Mouse (Mus musculus) forebrain, embryonic 10.5 days (tissue): Measurements from ENCODE around the gene Map3k6. TPM values are rescaled to one million over a fixed set of nuclear protein-coding genes. Genes with fewer than 3 reads are reported as not detected.

ENCODE experiments used
- DNase-seq: peaks from one replicate; pipeline ENCODE4 v3.0.0-alpha.2; 2017; ENCODE audit warnings: low spot score; ENCODE audit errors: extremely low spot score
- H3K27ac ChIP-seq: fragments of 300-500 bp; sonication (generic); 2 replicates; pipeline ENCODE4 v1.5.1; 2016; ENCODE audit warnings: mild to moderate bottlenecking
- H3K27me3 ChIP-seq: fragments of 300-500 bp; sonication (generic); 2 replicates; pipeline ENCODE4 v1.6.1; 2016; ENCODE audit warnings: mild to moderate bottlenecking; ENCODE audit not compliant: poor library complexity, severe bottlenecking
- H3K36me3 ChIP-seq: fragments of 300-500 bp; sonication (generic); replicated peaks from 2 replicates; pipeline ENCODE4 v1.6.1; 2016; ENCODE audit warnings: mild to moderate bottlenecking, moderate library complexity
- H3K4me1 ChIP-seq: fragments of 300-500 bp; sonication (generic); 2 replicates; pipeline ENCODE4 v1.6.1; 2016
- H3K4me3 ChIP-seq: fragments of 300-500 bp; sonication (generic); 2 replicates; pipeline ENCODE4 v1.5.1; 2016; ENCODE audit warnings: mild to moderate bottlenecking, moderate library complexity
- H3K9me3 ChIP-seq: fragments of 300-500 bp; sonication (generic); 2 replicates; pipeline ENCODE4 v1.6.1; 2016; ENCODE audit warnings: mild to moderate bottlenecking, moderate library complexity
- WGBS: fragments of 180-500 bp; shearing (Covaris S2); methylation state at CpG from one replicate; pipeline ENCODE4 v1.1.7; 2016; 5-methylcytosine and 5-hydroxymethylcytosine counted together
- polyA plus RNA-seq: library from polyadenylated mRNA; unstranded; fragments of >200 nt; fragmentation: Nextera tagmentation; extraction: Ambion mirVana; gene quantifications from 2 replicates; pipeline ENCODE4 v1.2.1, GENCODE M21; 2016

Map3k6 gene
- polyA plus RNA-seq, result 1.7 and 1.8 TPM in 2 replicates

GRCm38 (mm10) chr4:133240490-133240921, at the start of gene Map3k6:
Gene Map3k6 (plus strand): TSS chr4:133240818.
- 4% methylated on average over 16 of the region's 16 CpGs for WGBS
- Histone ChIP-seq H3K9me3 (no peaks in the 10 kb centered on the region), H3K4me1 (peaks cover 31% of the 10 kb centered on the region), H3K36me3 (no peaks in the 10 kb centered on the region), H3K27me3 (peaks cover 89% of the 10 kb centered on the region), H3K4me3 (peak within 1 kb of the TSS; percentile 70), H3K27ac (peak within 1 kb of the TSS; percentile 83)
- peak; percentile 49 for DNase-seq

- H3K27me3 ChIP-seq, result no peaks in the 10 kb centered on the region
- no peak for DNase-seq
- no peak overlapping the region for H3K4me3 ChIP-seq
- no peak overlapping the region for H3K27ac ChIP-seq
- H3K9me3 ChIP-seq, result no peaks in the 10 kb centered on the region
- 89% methylated on average over 11 of the region's 11 CpGs for WGBS
- H3K4me1 ChIP-seq, result peaks cover 49% of the 10 kb centered on the region
- H3K36me3 ChIP-seq, result peaks cover 75% of the 10 kb centered on the region
These were observed 46.1 kb upstream of the Map3k6 start for GRCm38 (mm10) chr4:133194482-133194881.

- Histone ChIP-seq H3K27ac (no peak overlapping the region), H3K36me3 (peaks cover 70% of the 10 kb centered on the region), H3K4me1 (peaks cover 54% of the 10 kb centered on the region), H3K27me3 (no peaks in the 10 kb centered on the region), H3K9me3 (no peaks in the 10 kb centered on the region), H3K4me3 (no peak overlapping the region)
- WGBS, result 76% methylated on average over 4 of the region's 4 CpGs
- no peak for DNase-seq
These were observed 45.6 kb upstream of the Map3k6 start for GRCm38 (mm10) chr4:133195014-133195413.

- Histone ChIP-seq H3K4me1 (peaks cover 65% of the 10 kb centered on the region), H3K4me3 (no peak overlapping the region), H3K27me3 (peaks cover 6% of the 10 kb centered on the region; the same call in 1 of the 2 replicates), H3K9me3 (no peaks in the 10 kb centered on the region), H3K27ac (peak overlapping the region; percentile 84), H3K36me3 (peaks cover 59% of the 10 kb centered on the region)
- no peak for DNase-seq
- WGBS, result 85% methylated on average over 2 of the region's 2 CpGs
These were observed 44.5 kb upstream of the Map3k6 start for GRCm38 (mm10) chr4:133196136-133196535.

- 22% methylated on average over 7 of the region's 7 CpGs for WGBS
- H3K36me3 ChIP-seq, result peaks cover 52% of the 10 kb centered on the region
These were observed 43.8 kb upstream of the Map3k6 start for GRCm38 (mm10) chr4:133196852-133197251.

GRCm38 (mm10) chr4:133197355-133197754, 43.3 kb upstream of the Map3k6 start:
- Histone ChIP-seq H3K4me1 (peaks cover 72% of the 10 kb centered on the region), H3K36me3 (peaks cover 47% of the 10 kb centered on the region), H3K9me3 (no peaks in the 10 kb centered on the region), H3K4me3 (peak overlapping the region; percentile 22; the same call in 1 of the 2 replicates), H3K27me3 (peaks cover 6% of the 10 kb centered on the region; the same call in 1 of the 2 replicates), H3K27ac (peak overlapping the region; percentile 84)
- 9% methylated on average over 5 of the region's 5 CpGs for WGBS
- DNase-seq, result no peak

More at GRCm38 (mm10) chr4:133196852-133197251, 43.8 kb upstream of the Map3k6 start:
- H3K4me3 ChIP-seq, result peak overlapping the region; percentile 22; the same call in 1 of the 2 replicates
- no peak for DNase-seq
- no peaks in the 10 kb centered on the region for H3K9me3 ChIP-seq
- H3K4me1 ChIP-seq, result peaks cover 72% of the 10 kb centered on the region
- H3K27me3 ChIP-seq, result peaks cover 6% of the 10 kb centered on the region; the same call in 1 of the 2 replicates
- peak overlapping the region; percentile 84 for H3K27ac ChIP-seq

- Histone ChIP-seq H3K4me3 (peak overlapping the region; percentile 22; the same call in 1 of the 2 replicates), H3K36me3 (peaks cover 42% of the 10 kb centered on the region), H3K9me3 (no peaks in the 10 kb centered on the region), H3K4me1 (peaks cover 72% of the 10 kb centered on the region), H3K27ac (peak overlapping the region; percentile 84), H3K27me3 (peaks cover 6% of the 10 kb centered on the region; the same call in 1 of the 2 replicates)
- DNase-seq, result no peak
- WGBS, result 16% methylated on average over 13 of the region's 13 CpGs
These were observed 42.8 kb upstream of the Map3k6 start for GRCm38 (mm10) chr4:133197801-133198286.

- peaks cover 35% of the 10 kb centered on the region for H3K36me3 ChIP-seq
- H3K27ac ChIP-seq, result peak overlapping the region; percentile 84
- 14% methylated on average over 19 of the region's 19 CpGs for WGBS
- H3K9me3 ChIP-seq, result no peaks in the 10 kb centered on the region
- H3K4me1 ChIP-seq, result peaks cover 76% of the 10 kb centered on the region
- peak overlapping the region; percentile 22; the same call in 1 of the 2 replicates for H3K4me3 ChIP-seq
- H3K27me3 ChIP-seq, result peaks cover 6% of the 10 kb centered on the region; the same call in 1 of the 2 replicates
- no peak for DNase-seq
These were observed 42.1 kb upstream of the Map3k6 start for GRCm38 (mm10) chr4:133198337-133199180.

GRCm38 (mm10) chr4:133199743-133200142, 40.9 kb upstream of the Map3k6 start:
- WGBS, result 68% methylated on average over 6 of the region's 6 CpGs
- peak overlapping the region; percentile 51; the same call in 1 of the 2 replicates for H3K27ac ChIP-seq
- H3K27me3 ChIP-seq, result peaks cover 6% of the 10 kb centered on the region; the same call in 1 of the 2 replicates
- H3K4me3 ChIP-seq, result no peak overlapping the region
- H3K36me3 ChIP-seq, result peaks cover 23% of the 10 kb centered on the region
- no peak for DNase-seq
- no peaks in the 10 kb centered on the region for H3K9me3 ChIP-seq
- peaks cover 81% of the 10 kb centered on the region for H3K4me1 ChIP-seq

GRCm38 (mm10) chr4:133200343-133200742, 40.3 kb upstream of the Map3k6 start:
- no peak for DNase-seq
- Histone ChIP-seq H3K36me3 (peaks cover 17% of the 10 kb centered on the region), H3K4me3 (no peak overlapping the region), H3K9me3 (no peaks in the 10 kb centered on the region), H3K27ac (peak overlapping the region; percentile 27), H3K4me1 (peaks cover 83% of the 10 kb centered on the region), H3K27me3 (peaks cover 6% of the 10 kb centered on the region; the same call in 1 of the 2 replicates)
- 59% methylated on average over 21 of the region's 21 CpGs for whole genome bisulfite sequencing

GRCm38 (mm10) chr4:133201006-133201771, 39.4 kb upstream of the Map3k6 start:
- Histone ChIP-seq H3K9me3 (no peaks in the 10 kb centered on the region), H3K27me3 (peaks cover 6% of the 10 kb centered on the region; the same call in 1 of the 2 replicates), H3K36me3 (peaks cover 8% of the 10 kb centered on the region), H3K4me1 (peaks cover 75% of the 10 kb centered on the region), H3K4me3 (no peak overlapping the region), H3K27ac (0 out of 2 replicates have a peak overlapping the region, but pooled peaks have one; percentile 27)
- 79% methylated on average over 8 of the region's 8 CpGs for whole genome bisulfite sequencing
- no peak for DNase-seq

- Histone ChIP-seq H3K9me3 (no peaks in the 10 kb centered on the region), H3K4me3 (no peak overlapping the region), H3K4me1 (peaks cover 64% of the 10 kb centered on the region), H3K27ac (no peak overlapping the region), H3K27me3 (peaks cover 6% of the 10 kb centered on the region; the same call in 1 of the 2 replicates), H3K36me3 (no peaks in the 10 kb centered on the region)
- WGBS, result 95% methylated on average over 3 of the region's 3 CpGs
- DNase-seq, result no peak
These were observed 38.4 kb upstream of the Map3k6 start for GRCm38 (mm10) chr4:133202254-133202653.
